Mouse (Mus musculus): ENCODE results near the gene Chd5. TPM values are rescaled to one million over a fixed set of nuclear protein-coding genes. Genes with fewer than 3 reads are reported as not detected.

The Chd5 gene
- polyA plus RNA-seq, 1 experiment, result 0.99 TPM

DNA sequence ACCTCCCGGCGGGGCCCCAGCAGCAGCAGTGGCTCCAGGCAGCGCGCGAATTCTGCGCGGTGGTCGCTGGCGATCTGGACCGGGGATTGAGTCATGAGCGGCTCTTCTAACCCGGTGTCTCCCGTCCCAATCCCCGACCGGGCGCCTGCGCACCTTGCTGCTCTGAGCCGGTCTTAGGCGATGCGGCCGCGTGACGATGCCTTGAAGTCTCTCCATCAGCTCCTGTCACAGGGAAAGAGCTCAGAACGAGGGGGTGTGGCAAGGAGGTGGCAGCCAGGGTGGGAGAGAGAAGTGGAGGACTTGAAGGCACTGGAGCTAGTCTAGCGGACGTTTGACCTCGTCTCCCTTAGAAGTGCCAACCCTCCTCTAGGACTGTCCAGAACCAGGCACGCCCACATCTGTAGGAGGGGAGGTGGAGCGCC lies 25.2 kb upstream of the Chd5 start:
- DNase-seq, result peak; percentile 19
- no peak for TF ChIP-seq CTCF (IDR thresholded peaks at IDR 0.05; ENCODE audit: insufficient read depth, low read length)
- no peak for TF ChIP-seq POLR2A (IDR thresholded peaks at IDR 0.05; ENCODE audit: borderline replicate concordance, extremely low read depth, low read depth, low read length)

DNA sequence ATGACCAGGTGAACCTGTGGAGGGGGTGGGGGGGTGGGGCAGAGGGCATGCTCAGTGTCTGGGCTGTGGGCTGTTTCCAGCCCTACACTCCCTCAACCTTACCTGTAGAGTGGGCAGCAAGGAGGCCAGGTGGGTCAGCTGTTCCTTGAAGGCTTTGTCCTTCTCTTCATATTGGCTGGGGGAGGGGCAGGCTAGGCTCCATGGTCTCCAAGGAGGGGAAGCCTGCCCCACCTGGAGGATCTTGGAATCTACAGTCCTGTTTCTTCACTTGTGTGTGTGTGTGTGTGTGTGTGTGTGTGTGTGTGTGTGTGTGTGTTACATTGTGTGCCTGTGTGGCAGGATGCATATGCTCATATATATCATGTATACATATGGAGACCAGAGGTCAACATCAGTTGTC lies 24.5 kb upstream of the Chd5 start:
- Histone ChIP-seq H3K4me3 (replicated peaks; ENCODE audit: extremely low read depth, low read depth, low read length) (no peak overlapping the region), H3K4me1 (ENCODE audit: control insufficient read depth, insufficient read depth, low read length) (peaks cover 2% of the 10 kb centered on the region; the same call in 1 of the 2 replicates)
- TF ChIP-seq CTCF (IDR thresholded peaks at IDR 0.05; ENCODE audit: insufficient read depth, low read length), result no peak
- DNase-seq, result no peak

More for the DNA sequence above, 25.2 kb upstream of the Chd5 start:
- 1% methylated on average over 29 of the region's 29 CpGs for WGBS
- peak overlapping the region; percentile 23 for H3K4me3 ChIP-seq (replicated peaks; ENCODE audit: extremely low read depth, low read depth, low read length)
- no peaks in the 10 kb centered on the region; the same call in 1 of the 2 replicates for H3K4me1 ChIP-seq (ENCODE audit: control insufficient read depth, insufficient read depth, low read length)

DNA sequence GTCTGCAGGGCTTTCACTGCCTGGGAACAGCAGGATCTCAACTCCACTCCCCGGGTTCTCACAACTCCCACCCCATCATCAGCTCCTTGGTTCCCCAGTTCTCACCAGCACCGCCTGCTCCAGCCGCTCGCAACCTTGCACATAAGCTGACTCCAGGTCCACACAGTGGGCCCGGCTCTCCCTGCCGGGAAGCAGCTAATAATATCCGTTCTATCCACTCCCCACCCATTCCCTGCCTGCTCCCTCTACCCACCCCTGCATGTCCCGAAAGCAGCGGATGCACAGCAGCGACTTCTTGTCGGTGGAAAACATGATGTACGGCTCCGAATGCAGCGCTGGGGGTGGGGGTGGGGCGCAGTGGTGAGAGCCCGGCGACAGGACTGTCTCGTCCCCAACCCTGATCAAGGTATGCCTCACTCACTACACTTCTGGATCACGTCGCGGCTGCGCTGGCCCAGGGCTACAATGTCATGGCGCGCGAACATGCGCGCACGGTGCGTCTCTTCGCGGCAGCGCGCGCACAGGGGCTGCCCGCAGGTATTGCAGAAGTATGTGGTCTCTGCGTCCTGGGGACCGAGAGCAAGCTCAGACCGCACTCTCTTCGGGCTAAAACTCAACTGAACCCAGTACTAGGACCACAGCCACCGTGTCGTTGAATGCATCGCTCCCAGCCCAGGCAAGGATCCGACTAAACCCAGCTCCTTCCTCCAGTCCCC lies 22.8 kb upstream of the Chd5 start:
- H3K4me3 ChIP-seq (replicated peaks; ENCODE audit: extremely low read depth, low read depth, low read length), result no peak overlapping the region

DNA sequence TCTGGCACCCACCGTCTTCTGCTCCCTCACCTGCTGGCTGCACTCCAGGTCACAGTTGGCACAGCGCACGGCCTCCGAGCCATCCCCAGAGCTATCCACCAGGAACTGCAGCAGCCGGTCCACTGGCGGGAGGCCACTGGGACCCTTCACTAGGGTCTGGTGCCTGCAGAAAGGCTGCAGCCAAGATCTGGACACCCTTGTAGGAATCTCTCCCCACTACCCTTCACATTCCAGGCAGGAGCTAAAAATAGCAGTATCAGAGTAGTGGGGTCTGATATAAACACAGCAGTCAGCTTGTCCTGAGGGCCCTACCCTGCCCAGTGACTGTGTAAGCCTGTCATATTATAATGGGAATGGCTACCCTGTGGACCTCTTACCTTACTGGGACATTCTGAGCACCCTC lies 20.8 kb upstream of the Chd5 start:
- peaks cover 2% of the 10 kb centered on the region; the same call in 1 of the 2 replicates for H3K4me1 ChIP-seq (ENCODE audit: control insufficient read depth, insufficient read depth, low read length)
- 64% methylated on average over 6 of the region's 6 CpGs for WGBS
- DNase-seq, result no peak
- TF ChIP-seq CTCF (IDR thresholded peaks at IDR 0.05; ENCODE audit: insufficient read depth, low read length) (no peak), POLR2A (IDR thresholded peaks at IDR 0.05; ENCODE audit: borderline replicate concordance, extremely low read depth, low read depth, low read length) (no peak)
- H3K4me3 ChIP-seq (replicated peaks; ENCODE audit: extremely low read depth, low read depth, low read length), result no peak overlapping the region

More for the DNA sequence above, 22.8 kb upstream of the Chd5 start:
- 2% methylated on average over 43 of the region's 43 CpGs for WGBS
- DNase-seq, result no peak
- no peak for TF ChIP-seq CTCF (IDR thresholded peaks at IDR 0.05; ENCODE audit: insufficient read depth, low read length)
- TF ChIP-seq POLR2A (IDR thresholded peaks at IDR 0.05; ENCODE audit: borderline replicate concordance, extremely low read depth, low read depth, low read length), result no peak
- peaks cover 2% of the 10 kb centered on the region; the same call in 1 of the 2 replicates for H3K4me1 ChIP-seq (ENCODE audit: control insufficient read depth, insufficient read depth, low read length)

DNA sequence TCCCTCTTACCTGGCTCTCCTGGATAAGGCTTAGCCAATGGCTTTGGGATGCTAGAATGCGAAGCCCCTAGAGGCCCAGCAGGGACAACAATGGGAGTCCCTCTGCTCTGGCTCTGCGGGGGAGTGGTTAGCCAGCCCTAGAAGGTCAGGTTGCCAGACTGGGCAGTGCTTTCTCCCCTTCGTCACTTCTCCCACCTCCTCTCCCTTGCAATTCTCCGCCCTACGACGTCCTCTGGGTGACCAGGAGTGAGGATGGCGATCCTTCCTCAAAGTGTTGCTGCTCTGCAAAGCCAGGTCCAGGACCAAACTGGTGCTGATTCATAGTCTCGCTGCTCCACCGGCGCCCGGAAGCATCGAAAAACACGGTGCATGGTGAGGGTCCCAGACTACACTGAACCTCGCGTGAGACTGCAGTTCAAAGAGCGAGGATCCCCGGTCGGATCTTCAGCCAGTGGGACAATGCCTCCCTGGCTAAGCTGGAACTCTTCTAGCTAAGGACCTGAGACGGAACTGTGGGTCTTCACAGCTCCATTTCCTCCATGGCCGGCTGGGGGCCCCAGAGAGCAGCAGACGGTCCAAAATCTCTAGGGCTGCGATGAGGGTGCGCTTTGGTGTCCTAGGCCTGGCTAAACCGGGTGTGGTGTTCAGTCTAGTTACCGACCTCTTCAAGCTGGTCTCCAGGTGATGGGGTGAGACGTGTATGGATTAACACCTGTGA lies 19.8 kb upstream of the Chd5 start, which contains the start of gene Rnf207:
Rnf207 (minus strand) TSS at position 477 of the 718 bp plus-strand sequence.
- peak; percentile 47 for DNase-seq
- peaks cover 2% of the 10 kb centered on the region; the same call in 1 of the 2 replicates for H3K4me1 ChIP-seq (ENCODE audit: control insufficient read depth, insufficient read depth, low read length)
- peak within 1 kb of the TSS; percentile 1 for H3K4me3 ChIP-seq (replicated peaks; ENCODE audit: extremely low read depth, low read depth, low read length)
- TF ChIP-seq POLR2A (IDR thresholded peaks at IDR 0.05; ENCODE audit: borderline replicate concordance, extremely low read depth, low read depth, low read length) (no peak), CTCF (IDR thresholded peaks at IDR 0.05; ENCODE audit: insufficient read depth, low read length) (peak; percentile 43)
- WGBS, result 5% methylated on average over 26 of the region's 26 CpGs

DNA sequence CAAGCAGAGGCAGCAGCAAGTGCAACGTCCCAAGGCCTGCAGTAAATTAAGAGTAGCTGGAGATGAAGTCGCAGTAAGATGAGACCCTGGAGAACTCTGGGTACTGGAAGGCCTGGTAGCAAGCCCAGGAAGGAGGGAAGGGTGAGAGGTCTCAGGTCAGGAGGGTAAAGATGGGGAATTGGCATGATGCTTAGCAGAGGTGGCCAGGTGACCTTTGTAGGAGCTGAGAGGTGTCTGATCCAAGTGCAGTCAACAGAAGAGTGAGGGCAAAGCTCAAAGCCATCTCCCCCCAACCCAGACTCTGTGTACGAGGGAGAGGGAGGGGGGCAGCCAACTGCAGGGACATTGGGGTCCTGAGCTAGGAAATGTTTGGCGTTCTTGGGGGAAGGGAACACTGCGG lies 17.0 kb upstream of the Chd5 start:
- no peak overlapping the region for H3K4me3 ChIP-seq (replicated peaks; ENCODE audit: extremely low read depth, low read depth, low read length)
- 52% methylated on average over 5 of the region's 5 CpGs for WGBS
- DNase-seq, result no peak
- TF ChIP-seq POLR2A (IDR thresholded peaks at IDR 0.05; ENCODE audit: borderline replicate concordance, extremely low read depth, low read depth, low read length), result no peak
- no peak for TF ChIP-seq CTCF (IDR thresholded peaks at IDR 0.05; ENCODE audit: insufficient read depth, low read length)
- peaks cover 3% of the 10 kb centered on the region for H3K4me1 ChIP-seq (ENCODE audit: control insufficient read depth, insufficient read depth, low read length)

DNA sequence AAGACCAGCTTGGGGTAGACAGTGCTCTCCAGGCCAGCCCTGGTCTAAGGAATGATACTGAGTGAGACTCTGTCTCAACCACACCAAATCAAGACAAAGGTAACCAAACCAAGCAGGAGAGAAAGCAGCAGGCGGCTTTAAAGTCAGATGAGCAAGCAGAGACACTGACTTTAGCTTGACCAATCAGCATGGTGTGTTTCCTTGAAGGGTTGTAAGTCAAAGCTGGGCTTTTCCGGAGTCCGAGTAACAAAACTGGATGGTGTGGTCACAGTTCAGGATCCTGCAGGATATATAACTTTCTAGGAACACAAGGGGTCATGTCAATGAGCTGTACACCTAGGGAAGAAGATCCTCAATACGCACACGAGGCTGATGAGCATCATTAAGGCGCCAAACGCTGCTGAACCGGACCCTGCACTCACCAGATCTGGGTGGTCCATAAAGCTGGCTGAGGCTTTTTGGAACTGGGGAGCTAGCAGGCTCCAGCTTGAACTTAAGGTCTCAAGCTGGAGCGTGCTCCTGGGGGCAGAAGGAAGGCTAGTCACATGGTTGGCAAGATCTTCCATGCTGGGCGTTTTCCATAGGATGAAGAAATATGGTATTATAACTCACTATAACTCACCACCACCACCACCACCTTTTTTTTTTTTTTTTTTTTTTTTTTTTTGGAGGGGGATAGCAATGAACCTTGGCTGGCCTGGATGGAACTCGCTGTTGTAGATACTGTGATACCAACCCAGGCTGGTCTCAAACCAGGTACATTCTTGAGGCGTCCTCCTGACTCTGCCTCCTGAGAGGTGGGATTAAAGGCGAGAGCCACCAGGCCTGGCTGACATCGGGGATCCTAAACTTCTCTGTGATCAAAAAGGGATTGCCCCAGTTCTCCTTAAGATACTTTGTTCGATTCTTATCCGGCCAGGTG lies 13.5 kb upstream of the Chd5 start:
- TF ChIP-seq POLR2A (IDR thresholded peaks at IDR 0.05; ENCODE audit: borderline replicate concordance, extremely low read depth, low read depth, low read length), result no peak
- peaks cover 8% of the 10 kb centered on the region for H3K4me1 ChIP-seq (ENCODE audit: control insufficient read depth, insufficient read depth, low read length)
- peak overlapping the region; percentile 61 for H3K4me3 ChIP-seq (replicated peaks; ENCODE audit: extremely low read depth, low read depth, low read length)
- no peak for DNase-seq
- WGBS, result 44% methylated on average over 16 of the region's 16 CpGs

DNA sequence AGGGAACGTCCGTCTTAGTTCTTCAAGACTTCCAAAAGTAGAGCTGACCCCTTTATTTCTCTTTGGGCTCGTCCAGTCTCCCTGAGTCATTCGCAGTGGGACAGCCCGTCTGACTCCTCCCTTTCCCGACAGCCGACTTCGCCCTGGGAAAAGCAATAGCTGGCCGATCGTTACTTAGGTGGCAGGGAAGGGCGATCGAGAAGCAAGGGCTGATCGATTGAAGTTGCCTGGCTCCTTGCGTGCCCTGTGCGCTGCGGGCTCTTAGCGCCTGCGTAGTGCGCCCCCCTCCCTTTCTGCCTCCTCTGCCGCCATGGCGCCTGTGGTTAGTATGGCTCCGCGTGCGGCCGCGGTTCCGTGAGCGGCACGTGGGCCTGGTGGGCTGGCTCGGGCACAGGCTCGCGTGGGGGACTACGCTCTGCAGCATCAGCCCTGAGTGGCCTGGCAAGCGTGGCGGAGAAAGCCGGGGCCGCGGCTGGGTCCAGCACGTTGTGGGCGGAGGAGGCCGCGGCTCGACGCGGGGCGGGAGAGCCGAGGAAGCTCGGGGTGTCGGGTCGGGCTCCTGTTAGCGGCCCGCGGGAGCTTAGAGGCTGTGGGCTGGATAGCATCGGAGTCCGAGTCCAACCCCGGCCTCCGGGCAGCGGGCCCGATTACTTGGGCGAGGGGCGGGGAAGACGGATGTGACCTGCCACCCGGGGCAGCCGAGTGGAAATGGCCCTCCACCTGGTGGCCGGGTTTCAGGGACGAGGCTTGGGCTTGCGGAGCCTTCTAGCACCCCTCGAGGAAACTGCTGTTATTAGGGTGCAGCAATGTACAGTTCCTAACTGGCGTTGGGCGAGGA lies 12.7 kb upstream of the Chd5 start, which contains the start of gene Rpl22:
Rpl22 (plus strand) TSS at position 169 of the 838 bp plus-strand sequence.
- Histone ChIP-seq H3K4me1 (ENCODE audit: control insufficient read depth, insufficient read depth, low read length) (peaks cover 8% of the 10 kb centered on the region), H3K4me3 (replicated peaks; ENCODE audit: extremely low read depth, low read depth, low read length) (peak within 1 kb of the TSS; percentile 85)
- TF ChIP-seq POLR2A (IDR thresholded peaks at IDR 0.05; ENCODE audit: borderline replicate concordance, extremely low read depth, low read depth, low read length) (peak; percentile 78; the same call in 1 of the 2 replicates), CTCF (IDR thresholded peaks at IDR 0.05; ENCODE audit: insufficient read depth, low read length) (no peak)
- DNase-seq, result peak; percentile 86
- WGBS, result under 1% methylated on average over 70 of the region's 70 CpGs

Measured in lung, adult 2 months (tissue).